Mouse (Mus musculus): ENCODE measurements around the gene Rfxank.

Rfxank gene

GRCm38 (mm10) chr8:70104506-70104905 is 34.4 kb downstream of the Rfxank start:
- DNase-seq: peak; percentile 57

- DNase-seq: no peak
Measured at GRCm38 (mm10) chr8:70100241-70100640, 38.7 kb downstream of the Rfxank start.

GRCm38 (mm10) chr8:70099276-70099675 is 39.7 kb downstream of the Rfxank start:
- DNase-seq: no peak

- DNase-seq: no peak
Measured at GRCm38 (mm10) chr8:70092786-70093185, 46.2 kb downstream of the Rfxank start.

- no peak for DNase-seq
Measured at GRCm38 (mm10) chr8:70089296-70089960, 49.5 kb downstream of the Rfxank start.

- peak; percentile 61 for DNase-seq
Measured at GRCm38 (mm10) chr8:70087836-70088650, 50.9 kb downstream of the Rfxank start.

GRCm38 (mm10) chr8:70087237-70087636 is 51.7 kb downstream of the Rfxank start:
- DNase-seq: no peak

GRCm38 (mm10) chr8:70086151-70086550 is 52.8 kb downstream of the Rfxank start:
- DNase-seq: no peak

GRCm38 (mm10) chr8:70084191-70085065 is 54.5 kb downstream of the Rfxank start:
- DNase-seq: peak; percentile 15

- peak; percentile 67 for DNase-seq
Measured at GRCm38 (mm10) chr8:70083285-70083684, 55.7 kb downstream of the Rfxank start, which contains the start of gene Hapln4. TSS of gene Hapln4 (plus strand) at chr8:70083457.

- DNase-seq: no peak
Measured at GRCm38 (mm10) chr8:70081976-70082375, 57.0 kb downstream of the Rfxank start.

Measured in kidney, postnatal 10 days (tissue).